Mouse (Mus musculus) monocyte, adult 5-6 weeks (primary cell): ENCODE results near the gene Cryba4. TPM values are rescaled to one million over a fixed set of nuclear protein-coding genes. Genes with fewer than 3 reads are reported as not detected.
A peak's percentile ranks its signal among the peaks of the same experiment; 100 is the strongest.

Experiments
- ATAC-seq: fragments of 153-309, 156-312 bp; replicated peaks from 2 replicates; pipeline ENCODE4 v1.8.0; 2017; ENCODE audit warnings: mild to moderate bottlenecking; ENCODE audit not compliant: low TSS enrichment, insufficient number of reproducible peaks, severe bottlenecking, poor library complexity, low FRiP score
- total RNA-seq: library from RNA; stranded (forward); fragments of 200-1000, 200-491, 200-594 nt; gene quantifications from 3 replicates; pipeline ENCODE4 v1.2.3, GENCODE M21; 2017

Gene Cryba4
- total RNA-seq, 1 experiment from 2014 or later, result 2.1 TPM

- ATAC-seq, result no peak
Measured at GRCm38 (mm10) chr5:112275021-112275804, 22.9 kb upstream of the Cryba4 start.

DNA sequence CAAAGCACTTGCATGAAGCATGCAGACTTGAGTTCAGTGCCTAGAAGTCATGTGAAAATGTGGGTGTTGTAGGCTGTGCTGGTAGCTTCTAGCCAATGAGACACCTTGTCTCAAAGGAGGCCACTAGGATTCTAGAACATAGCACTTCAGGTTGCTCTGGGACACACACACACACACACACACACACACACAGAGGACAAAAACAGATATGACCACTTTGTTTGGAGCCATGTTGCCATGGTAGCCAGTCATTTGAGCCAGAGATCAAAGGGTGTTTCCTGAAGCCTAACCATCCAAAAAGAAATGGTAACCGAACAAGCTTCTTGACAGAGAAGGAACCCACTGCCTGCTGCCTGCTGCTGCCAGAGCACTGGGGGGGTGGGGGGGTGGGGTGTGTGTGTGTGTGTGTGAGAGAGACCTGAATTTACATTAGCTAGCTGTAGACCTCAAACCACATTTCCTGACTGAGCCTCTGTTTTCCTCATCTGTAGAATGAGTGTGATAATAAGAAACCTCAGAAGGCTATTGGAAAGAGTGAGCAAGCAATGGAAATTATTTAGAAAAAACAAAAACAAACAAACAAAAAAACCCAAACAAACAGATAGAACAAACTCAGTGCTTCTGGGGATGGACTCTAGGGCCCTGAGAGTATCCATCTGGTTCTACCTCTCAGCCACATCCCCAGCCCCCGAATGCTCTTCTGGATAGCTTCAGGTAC lies 21.6 kb upstream of the Cryba4 start:
- no peak for ATAC-seq

DNA sequence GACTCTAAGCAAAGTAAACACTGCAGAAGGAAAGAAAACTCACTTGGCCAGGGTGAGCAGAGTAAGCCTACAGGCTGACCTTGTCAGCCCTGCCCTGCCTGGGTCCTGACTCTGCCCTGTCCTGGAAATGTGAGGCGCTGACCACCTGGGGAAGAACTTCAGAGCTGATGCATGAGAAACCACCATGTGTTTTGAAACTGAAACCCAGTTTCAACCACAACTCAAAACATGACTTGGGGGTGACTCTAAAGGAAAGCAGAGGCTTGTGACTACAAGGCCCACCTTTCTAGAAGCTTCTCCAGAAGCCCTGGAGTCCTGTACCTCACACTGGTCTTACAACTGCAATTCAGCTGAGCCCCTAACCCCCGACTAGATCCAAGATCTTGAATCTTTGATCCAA lies 20.6 kb upstream of the Cryba4 start:
- ATAC-seq, result no peak

DNA sequence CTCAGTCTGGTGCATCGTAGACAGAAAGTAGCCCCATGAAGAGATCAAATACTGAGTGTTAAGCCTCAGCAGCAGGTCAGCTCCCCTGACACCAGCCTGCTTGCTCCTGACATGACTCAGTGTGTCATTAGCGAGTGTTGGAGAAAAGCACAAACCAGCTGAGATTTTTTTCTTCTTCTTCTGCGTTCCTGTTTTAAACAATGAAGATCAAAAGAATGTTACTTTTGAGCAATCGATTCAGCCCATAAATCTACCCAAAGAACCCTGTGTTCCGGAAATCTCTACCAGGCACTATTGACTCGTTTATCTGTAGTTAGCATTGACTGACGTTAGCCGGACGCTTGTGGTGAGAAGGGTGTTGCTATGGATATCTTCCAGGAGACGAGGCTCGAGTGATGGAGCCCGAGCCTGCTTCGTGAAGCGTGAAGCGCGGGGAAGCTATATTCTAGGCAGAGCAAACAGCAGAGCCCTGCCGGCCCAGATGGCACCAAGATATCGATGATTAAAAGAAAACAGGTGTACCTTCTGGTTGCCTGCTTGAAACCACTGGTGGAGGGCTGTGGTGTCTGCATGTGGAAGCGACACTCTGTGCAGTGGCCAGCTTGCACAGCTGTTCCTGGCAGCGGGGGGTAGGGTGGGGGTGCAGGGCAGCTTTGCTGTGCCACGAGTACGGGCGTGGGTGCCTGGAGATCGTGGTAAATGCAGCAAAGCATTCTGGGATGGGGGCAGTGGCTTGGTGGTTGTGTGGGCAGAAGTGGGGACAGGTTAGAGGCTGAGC lies 18.6 kb upstream of the Cryba4 start:
- ATAC-seq, result 0 out of 2 replicates have a peak, but pooled peaks have one; percentile 2

GRCm38 (mm10) chr5:112266011-112266777 lies 13.9 kb upstream of the Cryba4 start:
- ATAC-seq, result peak; percentile 44

DNA sequence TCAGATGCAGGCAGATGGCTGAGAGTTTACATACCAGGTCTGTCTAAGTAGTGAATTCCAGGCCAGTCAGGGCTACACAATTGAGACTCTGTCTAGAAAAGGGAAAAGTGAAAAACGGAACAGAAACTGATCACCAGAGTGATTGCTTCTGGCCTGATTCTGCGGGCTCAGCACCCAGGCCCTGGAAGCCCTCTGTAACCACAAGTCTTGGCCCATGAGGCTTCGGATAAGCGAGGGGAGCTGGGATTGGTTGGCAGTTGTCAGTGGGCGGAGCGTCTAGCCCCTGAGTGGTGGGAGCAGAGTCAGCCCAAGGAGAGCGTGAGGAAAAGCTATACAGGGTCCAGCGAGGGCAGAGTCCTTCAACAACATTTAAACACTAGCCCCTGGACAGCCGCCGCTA lies 13.2 kb upstream of the Cryba4 start:
- ATAC-seq, result peak; percentile 78

DNA sequence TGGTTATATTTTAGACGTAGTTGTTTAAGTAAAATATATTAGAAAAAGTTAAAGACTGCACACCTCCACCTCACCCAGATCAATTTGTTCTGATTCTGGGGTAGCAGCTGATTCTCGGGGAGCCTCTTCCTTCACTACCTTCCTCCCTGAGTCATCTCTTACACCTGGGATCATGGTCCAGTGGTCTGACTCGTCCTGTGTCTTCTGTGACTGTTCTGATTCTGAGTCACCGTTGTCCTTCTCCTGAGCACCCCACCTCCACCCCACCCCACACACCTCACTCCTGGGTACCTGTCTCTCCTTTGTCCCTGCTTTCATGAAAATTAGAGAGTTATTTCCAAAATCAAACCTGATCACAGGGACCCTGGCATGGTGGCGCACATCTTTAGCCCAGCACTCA lies 12.8 kb upstream of the Cryba4 start:
- ATAC-seq, result no peak

DNA sequence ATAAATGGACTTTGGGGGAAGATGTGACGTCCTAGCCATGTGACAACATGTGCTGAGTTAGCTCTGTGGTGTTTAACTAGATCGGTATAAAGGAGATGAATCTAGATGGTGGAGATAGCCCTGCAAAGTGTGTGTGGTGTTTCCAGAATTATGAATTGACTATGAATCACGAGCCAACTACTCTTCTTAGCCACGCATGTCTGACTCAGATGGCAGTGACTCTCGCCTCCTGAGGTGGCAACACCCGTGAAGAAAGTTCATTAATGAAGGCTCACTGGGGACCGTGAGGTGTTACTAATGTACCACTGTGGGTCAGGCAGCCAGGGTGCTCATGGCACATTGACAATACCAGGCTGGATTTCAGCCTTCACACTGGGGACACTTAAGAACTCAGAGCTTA lies 11.8 kb upstream of the Cryba4 start:
- no peak for ATAC-seq

DNA sequence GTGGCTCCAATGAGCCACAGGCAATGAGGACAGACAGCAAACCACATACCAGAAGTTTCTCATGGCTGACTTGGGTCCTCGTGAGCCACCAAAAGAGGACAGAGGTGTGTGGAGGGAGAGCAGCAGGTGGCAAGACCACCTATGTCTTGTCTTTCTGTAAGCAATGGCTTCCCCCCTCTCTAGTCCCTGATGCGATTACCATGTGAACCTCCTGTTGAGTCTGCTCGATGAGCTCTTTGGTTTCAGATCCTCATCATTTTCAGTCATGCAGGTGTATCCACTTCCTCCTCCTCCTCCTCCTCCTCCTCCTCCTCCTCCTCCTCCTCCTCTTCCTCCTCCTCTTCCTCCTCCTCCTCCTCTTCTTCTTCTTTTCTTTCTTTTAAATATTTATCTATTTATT lies 8.5 kb upstream of the Cryba4 start:
- ATAC-seq, result no peak

DNA sequence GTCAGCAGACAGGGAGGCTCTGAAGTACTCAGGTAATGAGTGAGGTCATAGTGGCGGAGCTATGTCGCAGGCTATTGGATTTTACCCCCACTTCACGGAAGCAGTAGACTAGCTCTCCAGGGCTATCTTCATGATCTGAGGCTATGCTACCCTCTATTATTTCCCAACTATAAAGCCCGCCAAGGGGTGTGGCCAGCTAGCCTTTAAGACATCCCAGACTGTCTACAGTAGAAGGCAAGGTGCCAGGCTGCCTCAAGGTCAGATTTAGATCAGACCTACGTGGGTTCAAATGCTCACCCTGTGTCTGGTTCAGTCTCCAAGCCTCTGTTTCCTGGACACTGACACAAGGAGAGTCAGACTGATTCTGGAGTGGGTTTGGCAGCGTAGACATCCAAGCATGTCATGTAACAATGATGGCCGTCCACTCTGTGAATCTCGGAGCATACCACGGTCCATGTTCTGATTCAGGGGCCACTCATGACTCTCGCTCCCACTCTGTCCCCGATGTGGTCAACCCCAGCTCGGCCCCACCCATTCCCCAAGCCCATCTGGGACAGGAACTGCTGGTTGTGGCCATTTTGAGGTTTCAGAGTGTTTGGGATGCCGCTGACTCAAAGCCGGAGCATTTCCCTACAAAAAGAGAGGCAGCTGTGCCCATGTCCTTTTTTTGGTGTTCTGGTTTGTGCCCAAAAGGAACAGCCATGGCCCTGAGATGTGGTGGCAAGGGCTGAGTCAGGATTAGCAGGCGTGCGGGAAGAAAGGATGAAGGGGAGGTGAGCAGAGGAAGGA lies 7.7 kb upstream of the Cryba4 start:
- no peak for ATAC-seq

- ATAC-seq, result no peak
Measured at GRCm38 (mm10) chr5:112257896-112258295, 5.6 kb upstream of the Cryba4 start.

DNA sequence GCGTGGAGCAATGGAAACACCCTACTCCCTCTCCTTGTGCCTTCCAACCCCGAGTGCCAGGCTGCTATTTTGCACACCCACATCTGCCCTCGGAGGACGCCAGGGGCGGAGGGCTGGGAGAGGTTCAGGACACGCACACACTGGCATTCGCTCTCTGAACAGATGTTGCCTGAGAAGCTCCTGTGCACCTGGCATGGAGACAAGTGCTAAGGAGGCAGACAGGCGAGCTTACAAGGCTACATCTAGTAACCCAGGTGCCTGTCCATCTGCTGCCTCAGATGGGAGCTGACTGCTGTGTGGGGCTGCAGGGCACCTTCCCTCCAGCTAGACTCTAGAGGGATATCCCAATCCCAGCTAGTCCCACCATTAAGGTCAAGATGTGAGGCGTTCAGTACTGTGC lies 4.1 kb upstream of the Cryba4 start:
- no peak for ATAC-seq

DNA sequence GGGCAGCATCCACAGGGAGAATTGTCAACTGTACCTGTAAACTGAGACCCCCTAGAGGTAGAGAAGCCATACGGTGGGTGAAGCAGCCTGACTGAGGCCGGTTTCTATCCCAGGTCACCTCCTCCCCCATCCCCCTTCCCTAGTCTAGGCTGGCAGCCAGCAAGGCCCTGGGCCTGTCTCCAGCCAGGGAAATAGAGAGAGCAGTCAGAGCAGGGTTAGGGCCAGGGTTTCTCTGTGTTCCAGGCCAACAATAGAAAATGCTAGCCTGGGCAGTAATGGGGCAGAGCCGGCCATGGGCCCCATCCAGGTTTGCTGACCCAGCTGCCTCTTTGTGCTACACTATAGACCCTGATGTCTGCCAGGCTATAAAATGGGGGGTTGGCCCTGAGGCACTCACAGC lies 3.1 kb upstream of the Cryba4 start, which contains the start of gene Crybb1:
Crybb1 (plus strand) TSS at position 390 of the 400 bp plus-strand sequence.
- ATAC-seq, result no peak

DNA sequence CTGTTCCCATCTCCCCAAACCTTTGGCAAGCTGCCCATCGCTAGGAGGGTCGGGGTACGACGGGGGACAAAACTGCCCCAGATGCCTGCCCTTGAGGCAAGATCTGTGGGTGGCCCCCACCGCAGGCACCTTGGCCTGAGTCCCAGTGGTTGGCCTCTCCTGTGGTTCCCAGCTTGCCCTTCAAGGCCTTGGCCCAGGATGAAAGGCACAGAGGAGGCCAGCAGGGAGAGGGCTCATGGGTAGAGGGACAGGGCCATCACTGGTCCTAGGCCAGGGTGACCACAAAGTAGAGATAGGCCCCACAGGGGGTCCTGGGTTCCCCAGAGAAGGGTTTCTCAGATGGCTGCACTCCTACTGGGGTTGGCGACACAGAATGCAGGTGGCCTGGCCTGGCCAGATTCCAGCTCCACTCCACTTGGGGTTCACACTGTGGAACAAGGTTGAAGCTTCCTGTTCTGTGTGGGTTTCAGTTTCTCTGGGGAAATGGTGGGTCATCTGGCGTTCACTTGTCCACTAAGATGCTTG lies 2.0 kb upstream of the Cryba4 start:
- peak; percentile 62 for ATAC-seq

GRCm38 (mm10) chr5:112253169-112253568 lies 851 bp upstream of the Cryba4 start:
- no peak for ATAC-seq

GRCm38 (mm10) chr5:112249106-112249505 lies 3.2 kb downstream of the Cryba4 start:
- no peak for ATAC-seq

DNA sequence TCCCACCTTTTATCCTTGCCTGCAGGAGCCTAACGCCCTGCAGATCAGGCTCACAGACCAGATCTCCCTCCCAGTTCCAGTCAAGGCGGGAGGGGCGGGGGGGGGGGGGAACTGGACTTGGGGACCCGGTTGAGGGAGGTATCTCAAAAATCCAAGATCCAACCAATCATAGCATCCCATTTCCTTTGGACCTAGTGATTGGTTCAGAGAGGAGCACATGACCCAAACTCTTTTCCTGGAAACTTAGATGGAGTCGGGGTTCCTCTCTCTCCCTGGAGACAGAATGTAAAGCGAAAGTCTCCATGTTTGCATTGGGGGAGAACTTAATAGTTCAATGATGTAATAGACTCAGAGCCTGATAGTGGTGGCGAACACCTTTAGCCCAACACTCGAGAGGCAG lies 4.9 kb downstream of the Cryba4 start:
- ATAC-seq, result no peak
